Mouse (Mus musculus) embryonic fibroblast, embryonic 13.5 days (primary cell): ENCODE results near the gene Pcp2.

Experiments used
- CTCF ChIP-seq: IDR thresholded peaks from 2 replicates; pipeline ENCODE4 v1.5.1; 2011; ENCODE audit warnings: mild to moderate bottlenecking, control low read depth, low read length, moderate library complexity, borderline replicate concordance; ENCODE audit not compliant: insufficient read depth
- POLR2A ChIP-seq: IDR thresholded peaks from 2 replicates; pipeline ENCODE4 v1.6.1; 2011; ENCODE audit warnings: low read depth, mild to moderate bottlenecking, control low read depth, low read length, moderate library complexity

DNA sequence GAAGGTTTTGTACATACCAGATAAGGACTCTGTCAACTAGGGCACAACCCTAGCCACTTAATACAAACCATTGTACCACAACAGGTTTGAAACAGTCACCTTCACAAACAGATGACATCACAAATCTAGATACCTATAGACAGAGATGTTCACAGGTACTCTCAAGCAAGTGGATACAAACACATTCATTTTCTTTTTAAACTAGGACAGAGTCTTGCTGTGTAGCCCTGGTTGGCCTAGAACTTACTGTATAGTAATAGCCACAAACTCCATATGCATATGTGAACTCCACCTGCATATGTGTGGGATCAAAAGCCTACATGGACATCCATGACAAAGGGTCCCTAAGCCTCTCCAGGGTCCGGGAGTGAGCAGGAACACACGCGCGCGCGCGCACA, 38.4 kb downstream of the Pcp2 start, which contains the start of gene Camsap3:
- no peak for TF ChIP-seq POLR2A
- TF ChIP-seq CTCF: no peak
